Comparison of ENCODE assay signal across 19 mouse cellular contexts in the genomic region with DNA sequence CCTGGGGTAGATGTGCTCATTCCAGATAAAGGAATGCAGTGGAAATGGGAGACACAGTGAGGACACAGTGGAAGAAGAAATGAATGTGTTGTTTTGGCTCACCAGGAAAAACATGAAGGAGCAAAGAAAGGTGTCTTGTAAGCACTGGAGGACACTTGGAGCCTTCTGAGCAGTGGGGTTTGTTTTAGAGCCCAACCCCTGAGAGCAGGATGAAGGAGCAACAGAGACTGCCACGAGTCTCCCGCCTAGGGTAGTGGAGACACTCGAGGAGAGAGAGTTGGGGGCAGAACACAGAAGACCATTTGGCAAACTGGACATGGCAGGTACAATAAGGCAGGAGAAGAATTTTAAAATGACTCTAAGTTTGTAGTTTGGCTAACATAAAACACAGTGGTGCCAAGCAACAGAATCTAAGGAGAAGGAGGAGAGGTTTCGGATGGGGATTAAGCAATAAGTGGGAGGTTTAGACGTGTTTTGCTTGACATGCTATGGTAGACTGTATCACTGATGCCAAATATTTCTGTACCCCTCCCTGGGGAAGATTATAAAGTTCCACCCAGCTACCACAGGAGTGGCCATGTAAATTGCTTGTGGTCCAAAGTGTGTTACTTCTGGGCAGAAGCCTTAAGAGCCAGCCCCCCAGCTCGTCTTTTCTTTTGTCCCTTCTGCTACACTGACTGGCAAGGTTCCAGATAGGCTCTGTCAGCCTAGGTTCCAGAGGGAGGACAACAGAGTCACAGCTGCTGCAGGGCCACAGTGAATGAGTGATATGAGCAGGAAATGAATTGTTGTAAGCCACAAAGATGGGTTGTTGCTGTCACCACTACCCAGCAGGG. TPM values are rescaled to one million over a fixed set of nuclear protein-coding genes. Genes with fewer than 3 reads are reported as not detected.
DNase-seq lines count a peak whose midpoint lies in the region; ATAC-seq lines count a peak whose summit lies in the region.
"Had no signal": no experiment of that assay in that cellular context is flagged by ENCODE, and none has a peak within 500 bp of the region (broad histone marks: within the 10 kb centered on the region; RNA-seq: fewer than 3 reads in every experiment).

No protein-coding gene starts in this region.

- H3K9me3 ChIP-seq in hindbrain, embryonic 12.5 days (replicated peaks), result no peaks in the 10 kb centered on the region
- no peaks in the 10 kb centered on the region for H3K9me3 ChIP-seq in hindbrain, embryonic 14.5 days (ENCODE audit: control insufficient read depth, low read length)
- H3K9me3 ChIP-seq in neural tube, embryonic 13.5 days, result no peaks in the 10 kb centered on the region
- no peaks in the 10 kb centered on the region for H3K9me3 ChIP-seq in intestine, embryonic 16.5 days (ENCODE audit: control insufficient read depth, low read length)
- H3K9me3 ChIP-seq: embryonic facial prominence, embryonic 12.5 days; heart, embryonic 13.5 days; limb, embryonic 13.5 days; midbrain, embryonic 15.5 days had no signal

- H3K36me3 ChIP-seq in hindbrain, embryonic 12.5 days, result peaks cover 33% of the 10 kb centered on the region
- peaks cover 65% of the 10 kb centered on the region for H3K36me3 ChIP-seq in hindbrain, embryonic 14.5 days (replicated peaks; ENCODE audit: control insufficient read depth, insufficient read depth)
- peaks cover 86% of the 10 kb centered on the region for H3K36me3 ChIP-seq in neural tube, embryonic 13.5 days
- H3K36me3 ChIP-seq in intestine, embryonic 16.5 days (ENCODE audit: control insufficient read depth, insufficient read depth, low read length), result no peaks in the 10 kb centered on the region

- no peaks in the 10 kb centered on the region for H3K27me3 ChIP-seq in hindbrain, embryonic 12.5 days
- H3K27me3 ChIP-seq in hindbrain, embryonic 14.5 days (ENCODE audit: control insufficient read depth, insufficient read depth, low read length), result no peaks in the 10 kb centered on the region
- no peaks in the 10 kb centered on the region for H3K27me3 ChIP-seq in neural tube, embryonic 13.5 days
- no peaks in the 10 kb centered on the region for H3K27me3 ChIP-seq in intestine, embryonic 16.5 days (replicated peaks; ENCODE audit: control insufficient read depth, insufficient read depth, low read length)
- H3K27me3 ChIP-seq: CH12.LX; embryonic facial prominence, embryonic 12.5 days; heart, embryonic 13.5 days; limb, embryonic 13.5 days; midbrain, embryonic 15.5 days; Patski had no signal

- 62% methylated on average over 6 of the region's 6 CpGs for WGBS in hindbrain, embryonic 12.5 days
- WGBS in hindbrain, embryonic 14.5 days, result 73% methylated on average over 6 of the region's 6 CpGs
- WGBS in neural tube, embryonic 13.5 days, result 67% methylated on average over 6 of the region's 6 CpGs
- 65% methylated on average over 6 of the region's 6 CpGs for WGBS in intestine, embryonic 16.5 days

- H3K4me1 ChIP-seq in hindbrain, embryonic 12.5 days, result peaks cover 4% of the 10 kb centered on the region; the same call in 1 of the 2 replicates
- no peaks in the 10 kb centered on the region for H3K4me1 ChIP-seq in hindbrain, embryonic 14.5 days (replicated peaks; ENCODE audit: control insufficient read depth, insufficient read depth, low read length)
- H3K4me1 ChIP-seq in neural tube, embryonic 13.5 days (replicated peaks), result peaks cover 6% of the 10 kb centered on the region; the same call in 1 of the 2 replicates
- no peaks in the 10 kb centered on the region for H3K4me1 ChIP-seq in intestine, embryonic 16.5 days (ENCODE audit: control insufficient read depth, insufficient read depth, low read length)
- H3K4me1 ChIP-seq: embryonic facial prominence, embryonic 12.5 days; heart, embryonic 13.5 days; limb, embryonic 13.5 days; midbrain, embryonic 15.5 days had no signal

- H3K4me3 ChIP-seq in hindbrain, embryonic 12.5 days, result no peak overlapping the region
- H3K4me3 ChIP-seq in hindbrain, embryonic 14.5 days (replicated peaks; ENCODE audit: low read length), result no peak overlapping the region
- no peak overlapping the region for H3K4me3 ChIP-seq in neural tube, embryonic 13.5 days
- no peak overlapping the region for H3K4me3 ChIP-seq in intestine, embryonic 16.5 days (ENCODE audit: low read length)
- H3K4me3 ChIP-seq: embryonic facial prominence, embryonic 12.5 days; gastrocnemius, adult 2 months; heart, embryonic 13.5 days; limb, embryonic 13.5 days; midbrain, embryonic 15.5 days had no signal

- H3K27ac ChIP-seq in hindbrain, embryonic 12.5 days, result 0 out of 2 replicates have a peak overlapping the region, but pooled peaks have one; percentile 17
- no peak overlapping the region for H3K27ac ChIP-seq in hindbrain, embryonic 14.5 days
- H3K27ac ChIP-seq in neural tube, embryonic 13.5 days (replicated peaks), result peak overlapping the region; percentile 4; the same call in 1 of the 2 replicates
- H3K27ac ChIP-seq in intestine, embryonic 16.5 days (ENCODE audit: low read length), result no peak overlapping the region
- H3K27ac ChIP-seq: embryonic facial prominence, embryonic 12.5 days; gastrocnemius, adult 2 months; heart, embryonic 13.5 days; kidney, postnatal 0 days; limb, embryonic 13.5 days; midbrain, embryonic 15.5 days had no signal

- no peak overlapping the region for H3K4me2 ChIP-seq in hindbrain, embryonic 12.5 days (replicated peaks)
- H3K4me2 ChIP-seq in hindbrain, embryonic 14.5 days (replicated peaks), result no peak overlapping the region
- no peak overlapping the region for H3K4me2 ChIP-seq in neural tube, embryonic 13.5 days
- no peak overlapping the region for H3K4me2 ChIP-seq in intestine, embryonic 16.5 days (ENCODE audit: low read depth, low read length)
- H3K4me2 ChIP-seq: embryonic facial prominence, embryonic 12.5 days; heart, embryonic 13.5 days; limb, embryonic 13.5 days; midbrain, embryonic 15.5 days had no signal

- no peak overlapping the region for H3K9ac ChIP-seq in hindbrain, embryonic 12.5 days
- no peak overlapping the region for H3K9ac ChIP-seq in hindbrain, embryonic 14.5 days
- no peak overlapping the region for H3K9ac ChIP-seq in neural tube, embryonic 13.5 days
- H3K9ac ChIP-seq in intestine, embryonic 16.5 days (ENCODE audit: low read depth, low read length), result no peak overlapping the region
- H3K9ac ChIP-seq: embryonic facial prominence, embryonic 12.5 days; heart, embryonic 13.5 days; limb, embryonic 13.5 days; liver, postnatal 0 days; midbrain, embryonic 15.5 days had no signal

- DNase-seq in hindbrain, embryonic 14.5 days (ENCODE audit: low spot score), result no peak
- no peak for DNase-seq in neural tube, embryonic 10.5 days (ENCODE audit: extremely low spot score, low spot score)
- DNase-seq in heart, postnatal 14 days, result peak; percentile 6 to 16
- DNase-seq in lung, postnatal 4 days, result peak; percentile 24 to 50
- no peak for DNase-seq in spleen, postnatal 14 days (ENCODE audit: low spot score in 2 of 2)
- DNase-seq: gastrocnemius, adult 2 months; layer of hippocampus, postnatal 36 days; liver, postnatal 0 days; right cerebral cortex, adult 18-20 months had no signal

- intact Hi-C loops in heart, postnatal 14 days (cut with DNase I), result no loop called here

- 0 out of 2 replicates have a peak, but pooled peaks have one; percentile 19 for ATAC-seq in hindbrain, embryonic 12.5 days (ENCODE audit: low FRiP score)
- no peak for ATAC-seq in hindbrain, embryonic 14.5 days (ENCODE audit: low FRiP score)
- ATAC-seq in neural tube, embryonic 13.5 days (ENCODE audit: low read depth), result peak; percentile 40
- no peak for ATAC-seq in intestine, embryonic 16.5 days
- ATAC-seq: liver, postnatal 0 days; midbrain, embryonic 15.5 days; Patski had no signal

RNA-seq across cellular contexts. Expression of a gene that starts 30.9 kb away (rescaled TPM):
- polyA plus RNA-seq in hindbrain, embryonic 12.5 days (2016; fragmentation: Nextera tagmentation; extraction: Ambion mirVana), result 8.0 and 8.2 TPM in 2 replicates
- polyA plus RNA-seq in hindbrain, embryonic 14.5 days (2014; fragmentation: Nextera tagmentation; extraction: Ambion mirVana), result 8.8 and 9.8 TPM in 2 replicates
- 8.7 and 9.1 TPM in 2 replicates for polyA plus RNA-seq in neural tube, embryonic 13.5 days (2015; fragmentation: Nextera tagmentation; extraction: Ambion mirVana)
- total RNA-seq in heart, postnatal 14 days (2021), result 1 to 10 TPM; 5.4 to 5.5 TPM
- 0.65 and 0.86 TPM in 2 replicates for polyA plus RNA-seq in intestine, embryonic 16.5 days (2015; fragmentation: Nextera tagmentation; extraction: Ambion mirVana)

RNA-seq across cellular contexts. Expression of a gene that starts 34.0 kb away (rescaled TPM):
- polyA plus RNA-seq in hindbrain, embryonic 12.5 days (2016; fragmentation: Nextera tagmentation; extraction: Ambion mirVana), result 15.8 and 20.5 TPM in 2 replicates
- polyA plus RNA-seq in hindbrain, embryonic 14.5 days (2014; fragmentation: Nextera tagmentation; extraction: Ambion mirVana), result 14.3 and 15.0 TPM in 2 replicates
- 11.5 and 12.1 TPM in 2 replicates for polyA plus RNA-seq in neural tube, embryonic 13.5 days (2015; fragmentation: Nextera tagmentation; extraction: Ambion mirVana)
- total RNA-seq in heart, postnatal 14 days (2021), result 10 to 100 TPM; 15.0 to 15.6 TPM
- 3.3 and 3.5 TPM in 2 replicates for polyA plus RNA-seq in intestine, embryonic 16.5 days (2015; fragmentation: Nextera tagmentation; extraction: Ambion mirVana)

RNA-seq across cellular contexts. Expression of a gene that starts 54.4 kb away (rescaled TPM):
- 23.5 and 27.2 TPM in 2 replicates for polyA plus RNA-seq in hindbrain, embryonic 12.5 days (2016; fragmentation: Nextera tagmentation; extraction: Ambion mirVana)
- 3.7 and 5.8 TPM in 2 replicates for polyA plus RNA-seq in hindbrain, embryonic 14.5 days (2014; fragmentation: Nextera tagmentation; extraction: Ambion mirVana)
- polyA plus RNA-seq in neural tube, embryonic 13.5 days (2015; fragmentation: Nextera tagmentation; extraction: Ambion mirVana), result 6.5 and 8.6 TPM in 2 replicates
- 1 to 10 TPM; 1.9 to 4.6 TPM for total RNA-seq in heart, postnatal 14 days (2021)
- polyA plus RNA-seq in intestine, embryonic 16.5 days (2015; fragmentation: Nextera tagmentation; extraction: Ambion mirVana), result 20.8 and 26.5 TPM in 2 replicates

Comparison
In these comparisons a context has a peak if more than half of its experiments do, and no peak if none do; other contexts are left out.
1. ATAC-seq: peak in hindbrain, embryonic 12.5 days (single experiment) and neural tube, embryonic 13.5 days (single experiment); none in hindbrain, embryonic 14.5 days (single experiment) and intestine, embryonic 16.5 days (single experiment).
2. H3K27ac ChIP-seq: peak in hindbrain, embryonic 12.5 days (single experiment) and neural tube, embryonic 13.5 days (single experiment); none in hindbrain, embryonic 14.5 days (single experiment) and intestine, embryonic 16.5 days (single experiment).
3. DNase-seq: peak in heart, postnatal 14 days (2 of 2) and lung, postnatal 4 days (2 of 2); none in hindbrain, embryonic 14.5 days (single experiment), neural tube, embryonic 10.5 days (single experiment) and spleen, postnatal 14 days (0 of 2).